Mouse (Mus musculus) heart, postnatal 0 days (tissue): Measurements from ENCODE around the gene Prickle4.

Experiments used
- CTCF ChIP-seq: IDR thresholded peaks from 2 replicates; pipeline ENCODE4 v1.5.1; 2016; ENCODE audit warnings: antibody characterized with exemption, control low read depth, low read depth
- EP300 ChIP-seq: IDR thresholded peaks from 2 replicates; pipeline ENCODE4 v1.6.1; 2016; ENCODE audit warnings: antibody characterized with exemption, low read depth

DNA sequence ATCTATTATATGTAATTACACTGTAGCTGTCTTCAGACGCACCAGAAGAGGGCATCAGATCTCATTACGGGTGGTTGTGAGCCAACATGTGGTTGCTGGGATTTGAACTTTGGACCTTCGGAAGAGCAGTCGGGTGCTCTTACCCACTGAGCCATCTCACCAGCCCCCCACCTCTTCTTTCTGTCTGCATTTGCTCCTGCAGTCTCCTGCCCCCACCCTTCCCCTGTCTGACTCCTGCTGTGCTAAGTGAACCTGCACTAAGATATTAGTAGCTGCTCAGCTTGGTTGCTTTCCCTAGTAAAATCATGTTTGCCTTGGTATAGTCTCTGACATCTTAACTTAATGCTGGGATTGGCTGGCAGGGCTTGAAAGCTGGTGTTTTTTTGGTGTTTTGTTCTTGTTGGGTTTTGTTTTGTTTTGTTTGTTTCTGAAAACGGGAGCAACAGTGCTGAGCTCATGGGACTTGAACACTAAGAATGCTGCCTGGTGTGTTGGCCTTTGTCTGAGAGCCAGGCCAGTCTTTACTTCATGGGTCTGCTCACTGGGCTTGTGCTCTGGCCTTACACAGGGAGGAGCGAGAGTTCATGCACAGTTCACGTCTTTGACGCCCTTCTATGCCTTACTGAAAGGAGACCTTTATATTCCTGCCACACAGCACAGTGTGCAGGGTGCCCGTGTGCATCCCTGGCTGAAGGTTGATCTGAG, 31.4 kb downstream of the Prickle4 start:
- TF ChIP-seq CTCF (no peak), EP300 (no peak)
